Mouse (Mus musculus) erythroblast, embryonic 14.5 days (primary cell): ENCODE measurements around the gene Fam78a. TPM values are rescaled to one million over a fixed set of nuclear protein-coding genes. Genes with fewer than 3 reads are reported as not detected.

Experiments
- H3K27me3 ChIP-seq: 2 replicates; pipeline ENCODE4 v1.6.1; 2012; ENCODE audit warnings: inconsistent platforms; ENCODE audit not compliant: control insufficient read depth
- H3K36me3 ChIP-seq: 2 replicates; pipeline ENCODE4 v1.6.1; 2012; ENCODE audit warnings: mild to moderate bottlenecking, inconsistent platforms; ENCODE audit not compliant: control insufficient read depth
- H3K4me1 ChIP-seq: 2 replicates; pipeline ENCODE4 v1.6.1; 2012; ENCODE audit warnings: inconsistent platforms; ENCODE audit not compliant: control insufficient read depth
- H3K4me3 ChIP-seq: replicated peaks from 2 replicates; pipeline ENCODE3; 2012; ENCODE audit warnings: moderate library complexity, mild to moderate bottlenecking, inconsistent platforms
- H3K9me3 ChIP-seq: 2 replicates; pipeline ENCODE4 v1.6.1; 2012; ENCODE audit warnings: low read length, inconsistent platforms, mixed read lengths; ENCODE audit not compliant: control insufficient read depth
- GATA1 ChIP-seq: IDR thresholded peaks from 2 replicates; pipeline ENCODE4 v1.6.1; 2012; ENCODE audit warnings: low read length, inconsistent platforms, mixed read lengths
- TAL1 ChIP-seq: IDR thresholded peaks from 3 replicates; pipeline ENCODE4 v1.6.1; 2012; ENCODE audit warnings: low read length, inconsistent platforms, mixed read lengths
- polyA plus RNA-seq: library from polyadenylated mRNA; stranded (reverse); fragments of >175 nt; gene quantifications from 2 replicates; pipeline ENCODE4 v1.2.3, GENCODE M21; 2012

Fam78a gene
- polyA plus RNA-seq, 1 experiment, result 12.5 TPM

DNA sequence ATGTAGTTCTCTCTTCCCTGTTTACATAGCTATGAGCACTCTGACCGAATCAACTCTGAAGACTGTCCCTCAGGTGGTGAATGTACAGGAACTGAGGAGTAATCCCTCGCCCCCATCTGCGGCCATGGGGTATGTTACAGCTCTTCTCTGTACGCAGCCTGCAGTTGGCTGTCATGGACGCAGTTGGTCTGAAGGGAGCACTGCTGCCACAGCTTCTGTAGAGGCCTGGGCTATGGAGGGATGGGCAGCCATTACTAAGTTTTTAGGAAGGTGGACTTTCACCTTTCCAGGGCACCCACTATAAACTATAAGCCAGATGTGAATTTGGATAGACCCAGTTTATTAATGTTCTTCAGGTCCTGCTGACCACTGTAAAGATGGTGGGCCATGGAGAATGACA is 64.4 kb downstream of the Fam78a start:
- H3K27me3 ChIP-seq, result no peaks in the 10 kb centered on the region
- H3K4me3 ChIP-seq, result no peak overlapping the region
- peaks cover 14% of the 10 kb centered on the region for H3K4me1 ChIP-seq
- H3K9me3 ChIP-seq, result no peaks in the 10 kb centered on the region
- H3K36me3 ChIP-seq, result peaks cover 98% of the 10 kb centered on the region
- no peak for TF ChIP-seq TAL1
- TF ChIP-seq GATA1, result no peak

DNA sequence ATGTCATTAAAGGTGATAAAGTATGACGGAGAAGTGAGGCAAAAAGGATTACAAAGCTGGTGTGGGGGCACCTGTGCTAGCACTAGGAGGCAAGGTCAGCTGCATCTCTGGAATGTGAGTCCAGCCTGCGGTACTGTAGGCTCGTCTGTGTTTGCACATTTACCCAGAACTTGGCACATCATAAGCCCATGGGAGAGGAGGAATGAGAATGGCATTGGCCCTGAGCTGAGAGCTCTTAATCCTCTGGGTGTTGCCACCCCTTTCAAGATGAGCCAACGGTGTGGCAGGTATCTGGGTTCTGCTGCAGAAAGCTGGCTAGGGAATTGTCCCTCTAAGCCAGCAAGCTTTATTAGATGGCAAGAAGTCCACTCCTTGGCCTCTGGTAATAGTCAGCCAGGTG is 65.0 kb downstream of the Fam78a start:
- H3K4me1 ChIP-seq, result peaks cover 14% of the 10 kb centered on the region
- no peak for TF ChIP-seq GATA1
- peaks cover 98% of the 10 kb centered on the region for H3K36me3 ChIP-seq
- no peaks in the 10 kb centered on the region for H3K9me3 ChIP-seq
- H3K27me3 ChIP-seq, result no peaks in the 10 kb centered on the region
- H3K4me3 ChIP-seq, result no peak overlapping the region

DNA sequence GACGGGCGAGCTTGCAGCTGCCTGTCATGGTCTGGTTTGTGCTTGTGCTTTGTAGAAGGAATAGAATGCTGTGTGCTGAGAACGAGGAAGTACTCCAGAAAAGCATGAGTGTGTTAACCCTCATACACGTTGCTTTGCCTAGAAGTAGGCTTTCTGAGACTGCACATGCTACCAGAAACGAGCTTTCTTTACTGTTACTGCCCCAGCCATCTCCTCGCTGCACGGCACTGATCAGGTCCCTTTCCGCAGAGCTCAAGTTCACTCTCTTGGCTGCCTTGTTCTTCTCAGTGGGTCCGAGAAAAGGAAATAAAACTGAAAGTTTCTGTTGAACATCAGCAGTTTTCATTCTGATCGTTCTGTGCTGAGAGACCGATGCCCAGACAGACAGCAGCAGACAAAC is 75.9 kb downstream of the Fam78a start:
- Histone ChIP-seq H3K36me3 (peaks cover 94% of the 10 kb centered on the region), H3K4me3 (no peak overlapping the region), H3K4me1 (no peaks in the 10 kb centered on the region), H3K27me3 (no peaks in the 10 kb centered on the region), H3K9me3 (no peaks in the 10 kb centered on the region)
- TF ChIP-seq TAL1 (no peak), GATA1 (no peak)

- Histone ChIP-seq H3K4me3 (no peak overlapping the region), H3K36me3 (peaks cover 94% of the 10 kb centered on the region), H3K27me3 (no peaks in the 10 kb centered on the region), H3K4me1 (no peaks in the 10 kb centered on the region), H3K9me3 (no peaks in the 10 kb centered on the region)
- TF ChIP-seq TAL1 (no peak), GATA1 (no peak)
Measured at GRCm38 (mm10) chr2:32008311-32008710, 76.3 kb downstream of the Fam78a start.

Other genes with a start within 250 kb of the Fam78a start
- not detected in 2 replicates for gene Fibcd1, start 238.9 kb downstream of the Fam78a start, polyA plus RNA-seq
- not detected in 2 replicates for gene Lamc3, start 197.6 kb downstream of the Fam78a start, polyA plus RNA-seq
- not detected in 2 replicates for gene Aif1l, start 134.7 kb downstream of the Fam78a start, polyA plus RNA-seq
- gene Nup214, start 110.4 kb downstream of the Fam78a start, polyA plus RNA-seq, result 1.6 and 2.1 TPM in 2 replicates
- gene Plpp7, start 10.7 kb upstream of the Fam78a start, polyA plus RNA-seq, result 0.32 and 0.48 TPM in 2 replicates
- gene Prrc2b, start 66.2 kb upstream of the Fam78a start, polyA plus RNA-seq, result 1.2 TPM in 2 replicates
- 0.79 and 1.2 TPM in 2 replicates for gene Pomt1, start 151.7 kb upstream of the Fam78a start, polyA plus RNA-seq
- 2.1 and 2.6 TPM in 2 replicates for gene Uck1, start 175.3 kb upstream of the Fam78a start, polyA plus RNA-seq
- gene Golga2, start 202.5 kb upstream of the Fam78a start, polyA plus RNA-seq, result 4.1 and 4.4 TPM in 2 replicates
- gene Swi5, start 203.2 kb upstream of the Fam78a start, polyA plus RNA-seq, result 21.0 and 41.0 TPM in 2 replicates